ENCODE assay signal across 9 mouse cellular contexts in genomic region chr1:59795336-59795735, GRCm38 (mm10). TPM values are rescaled to one million over a fixed set of nuclear protein-coding genes. Genes with fewer than 3 reads are reported as not detected.
DNase-seq lines count a peak whose midpoint lies in the region; ATAC-seq and TF ChIP-seq lines count a peak whose summit lies in the region.
"Had no signal": no experiment of that assay in that cellular context is flagged by ENCODE, and none has a peak within 500 bp of the region (broad histone marks: within the 10 kb centered on the region; RNA-seq: fewer than 3 reads in every experiment).

No protein-coding gene starts in this region.

- WGBS in hindbrain, postnatal 0 days: 21% methylated on average over 1 of the region's 1 CpGs
- 57% methylated on average over 1 of the region's 1 CpGs for WGBS in hindbrain, embryonic 11.5 days
- 37% methylated on average over 1 of the region's 1 CpGs for WGBS in lung, embryonic 14.5 days
- 5% methylated on average over 1 of the region's 1 CpGs for WGBS in midbrain, embryonic 16.5 days
- WGBS in hindbrain, embryonic 12.5 days: 26% methylated on average over 1 of the region's 1 CpGs

- no peak overlapping the region for H3K4me2 ChIP-seq in hindbrain, postnatal 0 days (ENCODE audit: low read depth, low read length)
- H3K4me2 ChIP-seq in hindbrain, embryonic 11.5 days (replicated peaks; ENCODE audit: low read depth, low read length): no peak overlapping the region
- H3K4me2 ChIP-seq in lung, embryonic 14.5 days: no peak overlapping the region
- H3K4me2 ChIP-seq in midbrain, embryonic 16.5 days (ENCODE audit: low read length): no peak overlapping the region
- H3K4me2 ChIP-seq in hindbrain, embryonic 12.5 days (replicated peaks): no peak overlapping the region
- H3K4me2 ChIP-seq: neural tube, embryonic 13.5 days had no signal

- H3K4me3 ChIP-seq in hindbrain, postnatal 0 days (ENCODE audit: low read length): no peak overlapping the region
- H3K4me3 ChIP-seq in hindbrain, embryonic 11.5 days (ENCODE audit: low read depth, low read length): no peak overlapping the region
- H3K4me3 ChIP-seq in lung, embryonic 14.5 days (ENCODE audit: low read depth, low read length): no peak overlapping the region
- H3K4me3 ChIP-seq in midbrain, embryonic 16.5 days (ENCODE audit: low read depth, low read length): no peak overlapping the region
- H3K4me3 ChIP-seq in hindbrain, embryonic 12.5 days: no peak overlapping the region
- H3K4me3 ChIP-seq: neural tube, embryonic 13.5 days had no signal

- TF ChIP-seq CTCF in hindbrain, postnatal 0 days (IDR thresholded peaks at IDR 0.05; ENCODE audit: low read depth): no peak
- TF ChIP-seq CTCF in lung, embryonic 14.5 days (IDR thresholded peaks at IDR 0.05; ENCODE audit: low read depth): no peak

- intact Hi-C loops in heart, postnatal 36 days (cut with DNase I): loop anchor here (5.0 kb wide), 1 partner anchor 37 kb away; no protein-coding TSS in a partner anchor

- H3K9ac ChIP-seq in hindbrain, postnatal 0 days (replicated peaks; ENCODE audit: low read length): no peak overlapping the region
- no peak overlapping the region for H3K9ac ChIP-seq in hindbrain, embryonic 11.5 days (ENCODE audit: low read depth, low read length)
- no peak overlapping the region for H3K9ac ChIP-seq in lung, embryonic 14.5 days
- no peak overlapping the region for H3K9ac ChIP-seq in midbrain, embryonic 16.5 days (ENCODE audit: low read depth, low read length)
- H3K9ac ChIP-seq in hindbrain, embryonic 12.5 days: no peak overlapping the region
- H3K9ac ChIP-seq: neural tube, embryonic 13.5 days had no signal

- peak; percentile 66 for DNase-seq in hindbrain, postnatal 0 days (ENCODE audit: low spot score)
- no peak for DNase-seq in hindbrain, embryonic 11.5 days (ENCODE audit: low spot score)
- peak; percentile 41 for DNase-seq in brain, adult 2 months (ENCODE audit: low read depth, low spot score)
- peak; percentile 31 to 60 for DNase-seq in heart, postnatal 36 days
- peak; percentile 56 for DNase-seq in lung, embryonic 14.5 days
- DNase-seq in thymus, postnatal 14 days: no peak

- no peak overlapping the region for H3K27ac ChIP-seq in hindbrain, postnatal 0 days
- no peak overlapping the region for H3K27ac ChIP-seq in hindbrain, embryonic 11.5 days (ENCODE audit: low read depth, low read length)
- no peak overlapping the region for H3K27ac ChIP-seq in lung, embryonic 14.5 days (ENCODE audit: low read depth)
- no peak overlapping the region for H3K27ac ChIP-seq in midbrain, embryonic 16.5 days (ENCODE audit: low read length)
- no peak overlapping the region for H3K27ac ChIP-seq in hindbrain, embryonic 12.5 days
- H3K27ac ChIP-seq: neural tube, embryonic 13.5 days had no signal

- no peaks in the 10 kb centered on the region for H3K9me3 ChIP-seq in hindbrain, postnatal 0 days (ENCODE audit: low read length)
- no peaks in the 10 kb centered on the region for H3K9me3 ChIP-seq in hindbrain, embryonic 11.5 days (ENCODE audit: control insufficient read depth, low read length)
- H3K9me3 ChIP-seq in lung, embryonic 14.5 days (ENCODE audit: low read depth, low read length): no peaks in the 10 kb centered on the region
- no peaks in the 10 kb centered on the region for H3K9me3 ChIP-seq in midbrain, embryonic 16.5 days (replicated peaks; ENCODE audit: control insufficient read depth, low read length, poor library complexity, severe bottlenecking)
- no peaks in the 10 kb centered on the region for H3K9me3 ChIP-seq in hindbrain, embryonic 12.5 days (replicated peaks)
- H3K9me3 ChIP-seq: neural tube, embryonic 13.5 days had no signal

- H3K36me3 ChIP-seq in hindbrain, postnatal 0 days (ENCODE audit: insufficient read depth, low read length): no peaks in the 10 kb centered on the region
- H3K36me3 ChIP-seq in hindbrain, embryonic 11.5 days (ENCODE audit: control insufficient read depth, insufficient read depth, low read length): no peaks in the 10 kb centered on the region
- no peaks in the 10 kb centered on the region for H3K36me3 ChIP-seq in lung, embryonic 14.5 days (ENCODE audit: insufficient read depth)
- H3K36me3 ChIP-seq in midbrain, embryonic 16.5 days (ENCODE audit: control insufficient read depth, insufficient read depth, low read length): no peaks in the 10 kb centered on the region
- no peaks in the 10 kb centered on the region for H3K36me3 ChIP-seq in hindbrain, embryonic 12.5 days
- H3K36me3 ChIP-seq: neural tube, embryonic 13.5 days had no signal

- H3K4me1 ChIP-seq in hindbrain, postnatal 0 days (ENCODE audit: insufficient read depth, low read length): no peaks in the 10 kb centered on the region
- no peaks in the 10 kb centered on the region for H3K4me1 ChIP-seq in hindbrain, embryonic 11.5 days (replicated peaks; ENCODE audit: control insufficient read depth, insufficient read depth, low read length)
- H3K4me1 ChIP-seq in lung, embryonic 14.5 days (ENCODE audit: insufficient read depth): no peaks in the 10 kb centered on the region
- peaks cover 3% of the 10 kb centered on the region for H3K4me1 ChIP-seq in midbrain, embryonic 16.5 days (ENCODE audit: control insufficient read depth, insufficient read depth, low read length)
- no peaks in the 10 kb centered on the region for H3K4me1 ChIP-seq in hindbrain, embryonic 12.5 days

- H3K27me3 ChIP-seq in hindbrain, postnatal 0 days (ENCODE audit: insufficient read depth, low read length): no peaks in the 10 kb centered on the region
- H3K27me3 ChIP-seq in hindbrain, embryonic 11.5 days (ENCODE audit: control insufficient read depth, insufficient read depth, low read length): no peaks in the 10 kb centered on the region
- H3K27me3 ChIP-seq in lung, embryonic 14.5 days (ENCODE audit: insufficient read depth, low read length): no peaks in the 10 kb centered on the region
- no peaks in the 10 kb centered on the region for H3K27me3 ChIP-seq in midbrain, embryonic 16.5 days (ENCODE audit: control insufficient read depth, insufficient read depth, low read depth, low read length)
- H3K27me3 ChIP-seq in hindbrain, embryonic 12.5 days: no peaks in the 10 kb centered on the region
- H3K27me3 ChIP-seq: neural tube, embryonic 13.5 days had no signal

- ATAC-seq in hindbrain, postnatal 0 days: no peak
- ATAC-seq in hindbrain, embryonic 11.5 days (ENCODE audit: low FRiP score): no peak
- no peak for ATAC-seq in lung, embryonic 14.5 days (ENCODE audit: insufficient read depth)
- ATAC-seq in midbrain, embryonic 16.5 days: no peak
- ATAC-seq in hindbrain, embryonic 12.5 days (ENCODE audit: low FRiP score): no peak

RNA-seq across cellular contexts. Expression of gene Bmpr2, which starts 32.1 kb away (rescaled TPM):
- 56.2 and 59.8 TPM in 2 replicates for total RNA-seq in hindbrain, postnatal 0 days (2014; rRNA removed)
- polyA plus RNA-seq in hindbrain, postnatal 0 days (2015; fragmentation: Nextera tagmentation; extraction: Ambion mirVana): 9.2 and 9.3 TPM in 2 replicates
- 14.1 and 17.0 TPM in 2 replicates for polyA plus RNA-seq in hindbrain, embryonic 11.5 days (2014; fragmentation: Nextera tagmentation; extraction: Ambion mirVana)
- 10 to 100 TPM; 46.1 to 46.3 TPM for total RNA-seq in heart, postnatal 36 days (2021)
- polyA plus RNA-seq in lung, embryonic 14.5 days (2014; fragmentation: Nextera tagmentation; extraction: Ambion mirVana): 14.4 and 14.7 TPM in 2 replicates
- polyA plus RNA-seq in midbrain, embryonic 16.5 days (2015; fragmentation: Nextera tagmentation; extraction: Ambion mirVana): 9.4 and 11.1 TPM in 2 replicates
- 12.5 and 13.7 TPM in 2 replicates for polyA plus RNA-seq in hindbrain, embryonic 12.5 days (2016; fragmentation: Nextera tagmentation; extraction: Ambion mirVana)

Comparison
In these comparisons a context has a peak if more than half of its experiments do, and no peak if none do; other contexts are left out.
1. DNase-seq: peak in hindbrain, postnatal 0 days (single experiment), brain, adult 2 months (single experiment), heart, postnatal 36 days (2 of 2) and lung, embryonic 14.5 days (single experiment); none in hindbrain, embryonic 11.5 days (single experiment) and thymus, postnatal 14 days (single experiment).